Mouse (Mus musculus): ENCODE data around the gene Clgn. TPM values are rescaled to one million over a fixed set of nuclear protein-coding genes. Genes with fewer than 3 reads are reported as not detected.
"Not testable (repeated sequence)": the region's sequence is repeated elsewhere in the genome, so short reads cannot be mapped to it uniquely, and the experiment has no call there.

Gene Clgn
- total RNA-seq, 2 experiments from 2014 or later: not detected

DNA sequence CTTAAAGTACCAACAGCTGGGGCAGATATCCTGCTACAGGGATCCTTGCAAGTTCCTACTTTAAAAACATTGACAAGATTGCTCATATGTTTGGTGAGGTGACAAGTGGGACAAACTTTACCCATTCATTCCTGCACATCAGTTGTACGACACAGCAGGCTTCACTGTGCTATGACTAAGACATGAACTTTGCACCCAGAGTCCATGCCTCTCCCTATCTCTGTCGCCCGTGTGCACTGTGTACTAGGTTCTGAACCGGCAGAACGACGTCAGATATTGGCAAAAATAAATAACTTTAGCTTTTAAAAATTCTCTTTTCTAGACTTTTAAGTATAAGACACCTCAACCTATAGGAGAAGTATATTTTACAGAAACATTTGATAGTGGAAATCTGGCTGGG, 7.0 kb downstream of the Clgn start:
- Histone ChIP-seq H3K27ac (no peak overlapping the region), H3K4me3 (no peak overlapping the region)
- no peak for TF ChIP-seq CTCF (IDR thresholded peaks at IDR 0.05)
- intact Hi-C loops (cut with DNase I): no loop called here
- no peak for DNase-seq

DNA sequence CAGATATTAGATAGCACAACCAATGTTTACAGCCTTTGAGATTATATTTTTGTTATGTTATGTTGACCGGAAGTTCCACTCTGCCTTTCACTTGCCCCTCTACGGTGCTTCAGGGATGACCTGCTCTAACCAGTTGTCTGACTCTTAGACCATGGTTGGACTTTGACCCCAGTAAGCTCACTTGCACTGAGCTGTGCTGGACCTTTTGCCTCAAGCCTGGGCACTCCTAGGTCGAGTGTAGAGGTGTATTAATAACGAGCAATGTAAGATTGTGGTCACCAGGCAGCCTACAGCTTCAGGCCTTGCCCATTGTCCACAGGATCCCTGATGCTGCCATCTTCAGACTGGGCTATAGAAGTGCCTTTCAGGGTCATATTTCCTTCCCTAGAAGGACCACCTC, 8.1 kb downstream of the Clgn start:
- Histone ChIP-seq H3K4me3 (no peak overlapping the region), H3K27ac (no peak overlapping the region)
- TF ChIP-seq CTCF (IDR thresholded peaks at IDR 0.05): no peak
- no peak for DNase-seq
- intact Hi-C loops (cut with DNase I): no loop called here

DNA sequence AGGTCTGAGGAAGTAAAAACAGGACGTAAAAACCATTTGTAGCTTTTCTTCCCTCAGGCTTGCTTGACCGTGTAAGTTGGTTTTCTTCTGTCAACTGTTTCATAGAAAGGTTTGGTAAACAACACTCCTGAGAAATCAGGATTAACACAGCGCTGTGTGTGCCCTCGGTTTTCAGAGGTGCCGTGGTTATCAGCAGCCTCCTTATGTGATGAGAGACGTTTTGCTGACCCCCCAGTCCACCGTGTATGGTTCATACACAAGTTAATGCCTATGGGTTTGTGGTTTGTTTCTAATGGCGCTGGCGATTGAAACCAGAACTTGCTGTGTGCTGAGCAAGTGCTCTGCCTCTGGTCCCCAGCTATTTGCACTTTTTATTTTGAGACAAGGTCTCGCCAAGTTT, 15.9 kb downstream of the Clgn start:
- TF ChIP-seq CTCF (IDR thresholded peaks at IDR 0.05): no peak
- no peak for DNase-seq
- intact Hi-C loops (cut with DNase I): no loop called here

DNA sequence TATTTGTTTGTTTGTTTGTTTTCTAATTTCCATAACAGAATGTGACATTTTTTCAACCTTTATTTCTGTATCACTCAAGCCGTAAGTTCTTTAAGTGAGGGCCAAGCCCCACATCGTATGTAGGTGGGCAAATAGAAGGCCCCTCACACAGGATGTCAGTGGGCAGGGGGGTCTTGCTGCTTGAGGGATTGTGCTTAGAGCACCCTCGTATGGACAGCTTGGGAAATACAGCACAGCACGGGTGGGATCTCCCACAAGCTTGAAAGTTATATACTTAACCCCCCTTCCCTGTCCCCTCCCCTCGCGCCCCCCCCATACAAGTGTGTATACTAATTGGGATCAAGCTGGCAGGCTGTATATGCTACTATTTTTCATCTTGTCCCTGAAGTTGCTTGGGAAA, 17.2 kb downstream of the Clgn start:
- peak; percentile 38 for TF ChIP-seq CTCF (IDR thresholded peaks at IDR 0.05)
- Histone ChIP-seq H3K4me3 (no peak overlapping the region), H3K27ac (no peak overlapping the region)
- DNase-seq: no peak
- intact Hi-C loops (cut with DNase I): loop anchor here (2.0 kb wide), 1 partner anchor 146 kb away; no protein-coding TSS in a partner anchor

More for the DNA sequence above, 15.9 kb downstream of the Clgn start:
- Histone ChIP-seq H3K4me3 (no peak overlapping the region), H3K27ac (no peak overlapping the region)

DNA sequence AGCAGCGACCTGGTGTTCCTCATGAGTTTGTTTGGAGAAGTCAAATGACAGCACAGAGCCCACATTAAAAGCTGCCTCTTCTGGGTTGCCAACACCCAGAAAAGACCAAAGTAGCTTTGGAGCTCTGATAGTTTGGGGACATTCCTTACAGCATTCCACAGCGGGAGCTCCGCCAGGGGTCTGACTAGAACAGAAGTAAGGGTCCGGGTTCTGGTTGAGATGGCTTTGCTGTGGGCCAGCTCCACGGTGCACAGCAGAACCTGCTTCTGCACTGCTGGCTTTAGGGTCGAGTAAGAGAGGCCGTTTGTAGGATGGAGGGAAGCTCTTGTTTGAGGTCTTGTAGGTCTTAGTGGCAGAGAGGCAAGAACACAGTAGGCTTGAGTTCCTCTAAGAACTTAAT, 18.8 kb downstream of the Clgn start:
- intact Hi-C loops (cut with DNase I): no loop called here
- DNase-seq: no peak
- TF ChIP-seq CTCF (IDR thresholded peaks at IDR 0.05): no peak
- no peak overlapping the region for H3K27ac ChIP-seq
- H3K4me3 ChIP-seq: no peak overlapping the region

DNA sequence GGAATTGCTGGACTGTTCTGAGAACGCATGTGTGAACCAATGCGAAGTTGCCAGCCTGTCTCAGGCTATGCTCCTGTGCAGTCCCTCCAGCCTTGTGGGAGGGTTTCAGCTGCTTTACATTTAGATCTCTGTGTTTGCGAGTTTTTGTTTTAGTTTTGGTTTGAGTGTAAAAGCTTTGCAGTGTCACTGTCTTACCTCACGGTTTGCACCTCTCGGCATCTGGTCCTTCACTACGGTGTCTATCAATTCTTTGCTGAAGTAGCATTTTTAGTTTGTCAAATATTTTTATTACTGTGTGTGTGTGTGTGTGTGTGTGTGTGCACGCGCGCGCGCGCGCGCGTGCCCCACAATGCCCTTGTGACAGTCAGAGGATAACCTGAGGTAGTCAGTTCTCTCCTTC, 27.2 kb downstream of the Clgn start:
- TF ChIP-seq CTCF (IDR thresholded peaks at IDR 0.05): no peak
- no peak overlapping the region for H3K27ac ChIP-seq
- no peak for DNase-seq
- no peak overlapping the region for H3K4me3 ChIP-seq
- intact Hi-C loops (cut with DNase I): no loop called here

DNA sequence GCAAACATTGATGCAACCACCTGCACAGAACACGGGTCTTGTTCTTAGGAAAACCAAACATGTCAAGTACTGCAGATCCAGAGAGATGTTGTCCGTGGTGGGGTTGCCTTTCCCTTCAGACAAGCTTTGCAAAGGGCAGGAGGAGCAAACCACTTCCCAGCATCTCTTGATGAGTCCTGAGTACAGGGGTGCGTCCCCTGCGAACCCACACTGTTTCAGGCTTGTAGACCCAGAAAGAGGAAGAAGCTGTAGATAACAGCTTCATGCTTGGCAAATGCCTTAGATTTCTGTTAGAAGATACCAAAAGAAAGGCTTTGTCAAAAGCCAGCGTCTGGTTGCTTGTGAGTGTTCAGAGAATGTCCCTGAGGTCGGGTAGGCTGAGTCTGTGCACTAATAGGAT, 28.3 kb downstream of the Clgn start:
- Histone ChIP-seq H3K27ac (no peak overlapping the region), H3K4me3 (no peak overlapping the region)
- intact Hi-C loops (cut with DNase I): no loop called here
- TF ChIP-seq CTCF (IDR thresholded peaks at IDR 0.05): no peak
- DNase-seq: no peak

DNA sequence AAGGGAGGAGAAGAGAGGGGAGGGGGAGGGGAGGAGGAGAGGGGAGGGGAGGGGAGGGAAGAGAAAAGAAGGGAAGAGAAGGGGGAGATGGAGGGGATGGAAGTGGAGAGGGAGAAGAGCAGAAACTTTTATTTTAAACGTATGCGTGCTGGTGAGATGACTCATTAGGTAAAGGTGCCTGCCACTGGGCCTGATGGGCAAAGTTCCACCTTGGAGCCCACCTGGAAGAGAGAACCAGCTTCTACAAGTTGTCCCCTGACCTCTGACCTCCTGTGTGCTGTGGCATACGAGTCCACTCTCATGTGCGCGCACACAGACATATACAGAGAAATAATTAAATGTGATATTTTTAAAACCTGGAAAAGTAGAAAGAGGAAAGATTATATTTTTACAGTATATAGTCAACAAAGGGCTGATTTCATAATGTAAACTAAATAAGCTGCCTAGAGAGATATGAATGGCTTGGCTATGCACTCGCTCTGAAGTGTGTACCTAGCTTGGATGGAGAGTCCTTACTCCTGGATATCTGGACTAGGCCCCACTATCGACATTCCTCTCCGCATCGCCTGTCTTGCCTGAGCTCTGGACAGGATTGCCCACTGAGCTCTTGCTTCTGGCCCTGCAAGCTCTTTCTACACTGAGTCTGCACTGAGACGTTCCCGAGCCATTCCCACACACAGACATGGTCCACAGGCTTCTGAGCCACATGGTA, 29.3 kb downstream of the Clgn start:
- no peak for DNase-seq
- Histone ChIP-seq H3K27ac (no peak overlapping the region), H3K4me3 (no peak overlapping the region)
- intact Hi-C loops (cut with DNase I): no loop called here
- no peak for TF ChIP-seq CTCF (IDR thresholded peaks at IDR 0.05)

DNA sequence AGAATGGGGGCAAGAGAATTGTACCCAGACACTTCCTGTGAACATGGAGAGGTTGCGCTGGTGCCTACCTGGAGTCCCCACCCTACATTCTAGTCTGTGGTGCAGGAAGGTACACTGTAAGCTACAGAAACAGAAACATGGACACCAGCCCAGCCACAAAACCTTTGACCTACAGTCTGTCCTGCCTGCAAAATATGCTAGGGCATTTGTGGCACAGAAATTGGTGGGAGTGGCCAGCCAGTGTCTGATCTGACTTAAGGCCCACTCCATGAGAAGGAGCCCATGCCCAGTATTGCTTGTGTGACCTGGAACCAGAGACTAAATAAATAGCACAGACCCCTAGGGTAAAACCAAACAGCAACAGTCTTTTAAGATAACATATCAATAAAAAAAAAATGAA, 31.7 kb downstream of the Clgn start:
- no peak for TF ChIP-seq CTCF (IDR thresholded peaks at IDR 0.05)
- Histone ChIP-seq H3K4me3 (no peak overlapping the region), H3K27ac (no peak overlapping the region)
- intact Hi-C loops (cut with DNase I): no loop called here
- DNase-seq: no peak

DNA sequence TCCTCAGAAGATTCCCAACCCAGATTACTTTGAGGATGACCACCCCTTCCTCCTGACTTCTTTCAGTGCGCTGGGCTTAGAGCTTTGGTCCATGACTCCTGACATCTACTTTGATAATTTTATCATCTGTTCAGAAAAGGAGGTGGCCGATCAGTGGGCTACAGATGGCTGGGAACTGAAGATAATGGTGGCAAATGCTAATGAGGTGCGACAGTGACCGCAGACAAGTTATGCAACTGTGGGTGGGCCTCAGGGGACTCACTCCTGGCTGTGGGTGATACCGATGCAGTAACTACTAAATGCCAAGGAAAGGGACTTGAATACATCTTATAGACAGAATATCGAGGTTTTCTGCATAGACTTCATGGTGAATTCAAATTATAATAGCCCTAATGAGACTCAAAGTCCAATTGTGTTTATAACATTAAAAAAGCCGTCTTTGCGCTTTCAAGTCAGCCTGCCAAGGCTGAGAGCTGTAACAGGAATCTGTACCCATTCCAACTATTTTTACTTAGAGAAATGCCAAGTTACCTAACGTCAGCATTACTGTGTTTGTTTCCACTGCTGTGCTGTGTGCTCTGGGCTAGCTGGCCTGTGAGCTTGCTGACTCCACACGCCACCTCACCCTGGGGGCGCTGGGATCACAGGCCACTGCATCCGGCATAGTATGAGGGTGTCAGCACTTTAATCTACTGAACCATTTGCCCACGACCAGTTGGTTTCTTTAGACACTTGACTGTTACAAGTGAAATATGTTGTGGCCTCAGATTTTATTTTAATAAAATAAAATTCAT, 33.6 kb downstream of the Clgn start:
- intact Hi-C loops (cut with DNase I): no loop called here
- no peak for TF ChIP-seq CTCF (IDR thresholded peaks at IDR 0.05)
- no peak overlapping the region for H3K27ac ChIP-seq
- no peak overlapping the region for H3K4me3 ChIP-seq
- DNase-seq: no peak

DNA sequence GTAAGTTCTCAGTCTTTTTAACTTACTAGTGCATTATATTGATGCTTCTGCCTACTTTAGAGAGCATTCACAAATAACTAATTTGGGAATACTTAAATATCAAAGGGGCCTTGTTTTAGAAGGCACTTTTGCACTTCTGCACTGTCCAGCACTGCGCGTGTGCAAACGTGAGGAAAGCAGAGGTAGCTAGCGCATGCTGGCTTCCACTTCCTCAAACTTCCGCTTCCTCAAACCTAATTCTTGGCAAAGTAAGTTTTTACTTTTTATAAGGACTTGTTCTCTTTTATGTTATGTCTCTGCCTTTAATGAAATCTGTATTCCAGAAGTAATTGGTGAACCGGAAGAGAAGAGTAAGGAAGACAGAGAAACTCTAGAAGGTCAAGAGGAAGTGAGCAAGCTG, 35.5 kb downstream of the Clgn start:
- Histone ChIP-seq H3K27ac (no peak overlapping the region), H3K4me3 (no peak overlapping the region)
- intact Hi-C loops (cut with DNase I): no loop called here
- TF ChIP-seq CTCF (IDR thresholded peaks at IDR 0.05): no peak
- DNase-seq: no peak

DNA sequence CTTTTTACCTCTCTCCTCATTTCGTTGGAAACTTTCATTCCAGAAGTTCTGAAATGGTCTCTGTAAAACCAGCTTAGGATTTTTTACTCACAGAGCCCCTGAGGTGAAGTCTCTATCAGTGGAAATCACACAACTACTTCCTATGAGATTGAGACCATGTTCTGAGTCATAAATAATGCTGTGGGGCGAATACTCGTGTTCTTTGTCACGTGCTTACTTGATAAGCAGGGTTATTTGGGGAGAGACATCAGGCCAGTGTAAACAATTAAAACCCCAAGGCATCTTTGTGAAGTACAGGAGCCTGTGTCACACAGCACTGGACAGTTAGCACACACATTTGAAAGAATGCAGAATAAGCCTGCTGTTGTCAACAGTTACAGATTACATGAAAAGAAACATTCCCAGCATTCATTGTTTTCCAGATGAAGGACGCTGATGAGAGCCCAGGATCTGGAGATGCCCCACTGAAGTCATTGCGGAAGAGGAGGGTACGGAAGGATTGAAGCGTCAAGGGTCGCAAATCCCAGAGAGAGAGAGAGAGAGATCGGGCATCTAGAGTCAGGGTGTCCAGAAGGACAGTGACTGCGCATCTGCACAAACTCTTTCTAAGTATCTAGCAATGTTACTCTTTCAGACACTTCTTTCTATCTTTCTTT, 36.6 kb downstream of the Clgn start:
- no peak overlapping the region for H3K4me3 ChIP-seq
- DNase-seq: no peak
- intact Hi-C loops (cut with DNase I): no loop called here
- no peak overlapping the region for H3K27ac ChIP-seq
- no peak for TF ChIP-seq CTCF (IDR thresholded peaks at IDR 0.05)

DNA sequence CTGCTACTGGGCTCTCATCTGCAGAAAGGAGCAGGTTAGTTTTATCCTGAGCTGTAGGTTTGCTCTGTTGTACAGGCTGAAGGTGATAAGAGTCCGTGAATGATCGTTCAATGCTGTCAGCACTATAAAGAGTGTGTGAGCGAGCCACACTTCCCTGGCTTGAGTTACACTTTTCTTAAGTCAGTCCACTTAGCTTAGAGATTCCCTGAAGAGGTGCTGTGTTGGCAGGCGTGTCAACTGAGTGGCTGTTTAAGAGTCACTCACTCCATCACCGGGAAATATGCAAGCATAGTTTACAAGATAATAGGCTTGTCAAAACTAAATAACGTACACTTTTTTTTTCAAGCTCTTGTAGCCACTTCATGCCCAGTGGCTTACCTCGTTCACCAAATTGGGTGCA, 37.3 kb downstream of the Clgn start:
- DNase-seq: no peak
- TF ChIP-seq CTCF (IDR thresholded peaks at IDR 0.05): no peak
- intact Hi-C loops (cut with DNase I): no loop called here
- Histone ChIP-seq H3K27ac (no peak overlapping the region), H3K4me3 (no peak overlapping the region)

DNA sequence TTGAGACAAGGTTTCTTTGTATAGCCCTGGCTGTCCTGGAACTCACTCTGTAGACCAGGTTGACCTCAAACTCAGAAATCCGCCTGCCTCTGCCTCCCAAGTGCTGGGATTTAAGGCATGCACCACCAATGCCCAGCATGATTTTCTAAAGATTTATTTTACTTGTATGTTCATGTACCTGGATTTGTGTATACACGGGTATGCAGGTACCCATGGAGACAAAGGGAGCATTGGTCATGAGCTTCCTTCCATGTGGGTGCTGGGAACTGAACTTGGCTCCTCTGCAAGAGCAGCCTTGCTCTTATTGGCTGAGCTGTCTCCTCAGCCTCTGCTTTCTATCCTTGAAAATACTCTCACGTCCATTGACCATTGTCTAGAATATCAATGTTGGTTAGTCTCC, 39.0 kb downstream of the Clgn start:
- H3K4me3 ChIP-seq; H3K27ac ChIP-seq; DNase-seq; intact Hi-C loops (cut with DNase I): not testable (repeated sequence)
